In the genomic region with DNA sequence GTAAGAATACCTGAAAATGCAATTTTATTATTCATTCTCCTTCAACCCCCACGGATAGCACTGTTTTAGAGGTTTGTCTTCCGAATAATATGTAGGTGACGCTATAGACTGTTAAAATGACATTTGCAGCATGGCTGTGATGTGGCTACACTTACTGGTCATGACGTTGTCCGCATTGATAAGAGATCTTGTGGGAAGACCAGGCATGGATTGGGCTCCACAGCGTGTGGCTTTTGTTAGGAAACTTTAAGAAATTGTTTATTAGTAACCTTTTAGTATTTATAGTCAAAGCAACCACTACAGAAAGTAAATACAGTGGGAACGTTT, we compare ENCODE assay signal across 7 mouse cellular contexts. TPM values are rescaled to one million over a fixed set of nuclear protein-coding genes. Genes with fewer than 3 reads are reported as not detected.
DNase-seq lines count a peak whose midpoint lies in the region; ATAC-seq lines count a peak whose summit lies in the region.

No protein-coding gene starts in this region.

- no peaks in the 10 kb centered on the region for H3K27me3 ChIP-seq in lung, embryonic 16.5 days (ENCODE audit: control insufficient read depth, insufficient read depth, low read depth, low read length)
- 0 out of 2 replicates have a peak, but pooled peaks cover 2% of the 10 kb centered on the region for H3K27me3 ChIP-seq in heart, embryonic 11.5 days (ENCODE audit: control insufficient read depth, insufficient read depth, low read length)
- H3K27me3 ChIP-seq in limb, embryonic 13.5 days = no peaks in the 10 kb centered on the region
- no peaks in the 10 kb centered on the region for H3K27me3 ChIP-seq in stomach, embryonic 16.5 days (ENCODE audit: control insufficient read depth, insufficient read depth, low read length)

- H3K36me3 ChIP-seq in lung, embryonic 16.5 days (ENCODE audit: control insufficient read depth, insufficient read depth, low read length) = no peaks in the 10 kb centered on the region
- peaks cover 5% of the 10 kb centered on the region for H3K36me3 ChIP-seq in heart, embryonic 11.5 days (ENCODE audit: control insufficient read depth, insufficient read depth, low read length)
- H3K36me3 ChIP-seq in limb, embryonic 13.5 days = peaks cover 16% of the 10 kb centered on the region
- no peaks in the 10 kb centered on the region for H3K36me3 ChIP-seq in stomach, embryonic 16.5 days (ENCODE audit: control insufficient read depth, insufficient read depth, low read length)

- ATAC-seq in lung, embryonic 16.5 days (ENCODE audit: low read depth) = no peak
- no peak for ATAC-seq in heart, embryonic 11.5 days (replicated peaks; ENCODE audit: insufficient number of reproducible peaks, low FRiP score, low TSS enrichment)
- no peak for ATAC-seq in limb, embryonic 13.5 days (ENCODE audit: low FRiP score, low read depth)
- no peak for ATAC-seq in stomach, embryonic 16.5 days (ENCODE audit: insufficient read depth, low FRiP score)

- peak overlapping the region; percentile 95 for H3K4me2 ChIP-seq in lung, embryonic 16.5 days (ENCODE audit: low read depth, low read length)
- peak overlapping the region; percentile 90 for H3K4me2 ChIP-seq in heart, embryonic 11.5 days
- H3K4me2 ChIP-seq in limb, embryonic 13.5 days (replicated peaks) = peak overlapping the region; percentile 96
- peak overlapping the region; percentile 98 for H3K4me2 ChIP-seq in stomach, embryonic 16.5 days (ENCODE audit: low read depth, low read length)

- DNase-seq in lung, postnatal 25 days (ENCODE audit: low spot score) = no peak
- no peak for DNase-seq in adrenal gland, postnatal 4 days (ENCODE audit: low spot score in 2 of 2)
- DNase-seq in left cerebral cortex, adult 8-10 months (ENCODE audit: low spot score in 2 of 2) = no peak

- peak overlapping the region; percentile 76 for H3K4me3 ChIP-seq in lung, embryonic 16.5 days (ENCODE audit: low read length)
- peak overlapping the region; percentile 80 for H3K4me3 ChIP-seq in heart, embryonic 11.5 days (ENCODE audit: low read depth, low read length)
- H3K4me3 ChIP-seq in limb, embryonic 13.5 days = peak overlapping the region; percentile 83
- H3K4me3 ChIP-seq in stomach, embryonic 16.5 days (replicated peaks; ENCODE audit: low read length) = peak overlapping the region; percentile 72

- WGBS in lung, embryonic 16.5 days = 3% methylated on average over 7 of the region's 7 CpGs
- 2% methylated on average over 7 of the region's 7 CpGs for WGBS in heart, embryonic 11.5 days (ENCODE audit: insufficient replicate concordance)
- WGBS in limb, embryonic 13.5 days = 1% methylated on average over 7 of the region's 7 CpGs
- 3% methylated on average over 7 of the region's 7 CpGs for WGBS in stomach, embryonic 16.5 days

- H3K4me1 ChIP-seq in lung, embryonic 16.5 days (replicated peaks; ENCODE audit: control insufficient read depth, insufficient read depth, low read length) = peaks cover 12% of the 10 kb centered on the region; the same call in 1 of the 2 replicates
- peaks cover 22% of the 10 kb centered on the region for H3K4me1 ChIP-seq in heart, embryonic 11.5 days (ENCODE audit: control insufficient read depth, insufficient read depth, low read length)
- peaks cover 23% of the 10 kb centered on the region for H3K4me1 ChIP-seq in limb, embryonic 13.5 days
- H3K4me1 ChIP-seq in stomach, embryonic 16.5 days (ENCODE audit: control insufficient read depth, insufficient read depth, low read length) = peaks cover 8% of the 10 kb centered on the region

- peak overlapping the region; percentile 72 for H3K9ac ChIP-seq in lung, embryonic 16.5 days (ENCODE audit: low read length)
- peak overlapping the region; percentile 91 for H3K9ac ChIP-seq in heart, embryonic 11.5 days (ENCODE audit: low read depth, low read length)
- peak overlapping the region; percentile 81 for H3K9ac ChIP-seq in limb, embryonic 13.5 days
- peak overlapping the region; percentile 84 for H3K9ac ChIP-seq in stomach, embryonic 16.5 days (ENCODE audit: low read length)

- H3K27ac ChIP-seq in lung, embryonic 16.5 days (ENCODE audit: low read length) = peak overlapping the region; percentile 86
- peak overlapping the region; percentile 97 for H3K27ac ChIP-seq in heart, embryonic 11.5 days (ENCODE audit: low read depth, low read length)
- peak overlapping the region; percentile 44 for H3K27ac ChIP-seq in limb, embryonic 13.5 days
- peak overlapping the region; percentile 95 for H3K27ac ChIP-seq in stomach, embryonic 16.5 days (ENCODE audit: low read length)

- no peaks in the 10 kb centered on the region for H3K9me3 ChIP-seq in lung, embryonic 16.5 days (ENCODE audit: control insufficient read depth, low read length)
- H3K9me3 ChIP-seq in heart, embryonic 11.5 days (replicated peaks; ENCODE audit: control insufficient read depth, low read length) = no peaks in the 10 kb centered on the region
- H3K9me3 ChIP-seq in limb, embryonic 13.5 days = no peaks in the 10 kb centered on the region
- no peaks in the 10 kb centered on the region for H3K9me3 ChIP-seq in stomach, embryonic 16.5 days (replicated peaks; ENCODE audit: control insufficient read depth, low read length)

RNA-seq across cellular contexts. Expression of a gene that starts 2.7 kb away (rescaled TPM):
- polyA plus RNA-seq in lung, embryonic 16.5 days (2015; fragmentation: Nextera tagmentation; extraction: Ambion mirVana) = 6.2 and 6.6 TPM in 2 replicates
- 8.9 and 13.1 TPM in 2 replicates for polyA plus RNA-seq in heart, embryonic 11.5 days (2014; fragmentation: Nextera tagmentation; extraction: Ambion mirVana)
- 13.3 and 14.8 TPM in 2 replicates for polyA plus RNA-seq in limb, embryonic 13.5 days (2015; fragmentation: Nextera tagmentation; extraction: Ambion mirVana)
- 6.7 and 7.0 TPM in 2 replicates for polyA plus RNA-seq in stomach, embryonic 16.5 days (2015; fragmentation: Nextera tagmentation; extraction: Ambion mirVana)
- 10 to 100 TPM; 20.5 to 24.6 TPM for total RNA-seq in adrenal gland, postnatal 4 days (2021)
- 10 to 100 TPM; 24.1 to 31.0 (median 26.4) TPM for total RNA-seq in left cerebral cortex, adult 8-10 months (2022)

RNA-seq across cellular contexts. Expression of a gene that starts 53.5 kb away (rescaled TPM):
- 48.1 and 49.0 TPM in 2 replicates for polyA plus RNA-seq in lung, embryonic 16.5 days (2015; fragmentation: Nextera tagmentation; extraction: Ambion mirVana)
- 26.9 and 29.0 TPM in 2 replicates for polyA plus RNA-seq in heart, embryonic 11.5 days (2014; fragmentation: Nextera tagmentation; extraction: Ambion mirVana)
- 25.1 and 30.2 TPM in 2 replicates for polyA plus RNA-seq in limb, embryonic 13.5 days (2015; fragmentation: Nextera tagmentation; extraction: Ambion mirVana)
- 22.8 and 25.0 TPM in 2 replicates for polyA plus RNA-seq in stomach, embryonic 16.5 days (2015; fragmentation: Nextera tagmentation; extraction: Ambion mirVana)
- total RNA-seq in adrenal gland, postnatal 4 days (2021) = 10 to 100 TPM; 34.9 to 36.8 TPM
- 10 to 100 TPM; 31.6 to 38.2 (median 31.9) TPM for total RNA-seq in left cerebral cortex, adult 8-10 months (2022)

Comparison
In these comparisons a context has a peak if more than half of its experiments do, and no peak if none do; other contexts are left out.
1. H3K27ac ChIP-seq: peak in every context shown above with its lines; median percentile 97 in heart, embryonic 11.5 days; 95 in stomach, embryonic 16.5 days; 86 in lung, embryonic 16.5 days; 44 in limb, embryonic 13.5 days.